Mouse (Mus musculus) embryonic fibroblast, embryonic 13.5 days (primary cell): ENCODE measurements at regions not wholly inside any gene's neighbourhood (a gene's known extent, or its start where the extent isn't known, plus 50 kb on each side); places are given as distances from the start of the nearest gene placed in this dataset.

Experiments used
- CTCF ChIP-seq: IDR thresholded peaks from 2 replicates; pipeline ENCODE4 v1.5.1; 2011; ENCODE audit warnings: mild to moderate bottlenecking, control low read depth, low read length, moderate library complexity, borderline replicate concordance; ENCODE audit not compliant: insufficient read depth
- POLR2A ChIP-seq: IDR thresholded peaks from 2 replicates; pipeline ENCODE4 v1.6.1; 2011; ENCODE audit warnings: low read depth, mild to moderate bottlenecking, control low read depth, low read length, moderate library complexity

- TF ChIP-seq CTCF (no peak), POLR2A (no peak)
Observed at GRCm38 (mm10) chr2:135559328-135559727, 99.5 kb upstream of the Plcb4 start.
